Mouse (Mus musculus) kidney, postnatal 0 days (tissue): ENCODE measurements around the gene Idua. TPM values are rescaled to one million over a fixed set of nuclear protein-coding genes. Genes with fewer than 3 reads are reported as not detected.

ENCODE experiments used
- ATAC-seq: fragments of 200-750 bp; cut with Nextera tagmentation; replicated peaks from 2 replicates; pipeline ENCODE4 v1.8.0; 2017; ENCODE audit warnings: low read depth, moderate number of reproducible peaks, moderate TSS enrichment, moderate library complexity; ENCODE audit not compliant: low FRiP score
- DNase-seq: peaks from one replicate; pipeline ENCODE4 v3.0.0-alpha.2; 2016; ENCODE audit warnings: low spot score
- H3K27ac ChIP-seq: fragments of 300-500 bp; sonication (generic); 2 replicates; pipeline ENCODE4 v1.5.1; 2014; ENCODE audit warnings: mild to moderate bottlenecking
- H3K27me3 ChIP-seq: fragments of 300-500 bp; sonication (generic); 2 replicates; pipeline ENCODE4 v1.6.1; 2014; ENCODE audit warnings: low read length, mixed read lengths; ENCODE audit not compliant: insufficient read depth
- H3K36me3 ChIP-seq: fragments of 300-500 bp; sonication (generic); 2 replicates; pipeline ENCODE4 v1.6.1; 2014; ENCODE audit warnings: low read length, mixed read lengths; ENCODE audit not compliant: insufficient read depth
- H3K4me1 ChIP-seq: fragments of 300-500 bp; sonication (generic); replicated peaks from 2 replicates; pipeline ENCODE4 v1.6.1; 2014; ENCODE audit warnings: antibody characterized with exemption, low read length, mixed read lengths; ENCODE audit not compliant: insufficient read depth
- H3K4me2 ChIP-seq: fragments of 300-500 bp; sonication (generic); 2 replicates; pipeline ENCODE4 v1.6.1; 2014; ENCODE audit warnings: mild to moderate bottlenecking, low read length, moderate library complexity, mixed read lengths
- H3K4me3 ChIP-seq: fragments of 300-500 bp; sonication (generic); replicated peaks from 2 replicates; pipeline ENCODE4 v1.5.1; 2014; ENCODE audit warnings: low read depth, low read length
- H3K9ac ChIP-seq: fragments of 300-500 bp; sonication (generic); 2 replicates; pipeline ENCODE4 v1.6.1; 2014; ENCODE audit warnings: low read depth, low read length
- H3K9me3 ChIP-seq: fragments of 300-500 bp; sonication (generic); replicated peaks from 2 replicates; pipeline ENCODE4 v1.6.1; 2016; ENCODE audit warnings: low read length, inconsistent platforms, mixed read lengths
- CTCF ChIP-seq: IDR thresholded peaks from 2 replicates; pipeline ENCODE4 v1.5.1; 2016; ENCODE audit warnings: antibody characterized with exemption, low read depth, mild to moderate bottlenecking, moderate library complexity
- WGBS: fragments of 180-500 bp; shearing (Covaris S2); extraction: QIAGEN DNeasy Blood & Tissue Kit; methylation state at CpG from one replicate; pipeline ENCODE4 v1.1.7; 2014; 5-methylcytosine and 5-hydroxymethylcytosine counted together
- polyA plus RNA-seq: library from polyadenylated mRNA; unstranded; fragments of >200 nt; fragmentation: Nextera tagmentation; extraction: Ambion mirVana; gene quantifications from 2 replicates; pipeline ENCODE4 v1.2.1, GENCODE M21; 2015

Idua gene
- polyA plus RNA-seq, 1 experiment from 2014 or later: 6.3 TPM

GRCm38 (mm10) chr5:108646343-108646660 lies 13.8 kb upstream of the Idua start:
- Histone ChIP-seq H3K36me3 (peaks cover 39% of the 10 kb centered on the region), H3K27ac (no peak overlapping the region), H3K4me2 (no peak overlapping the region), H3K4me1 (no peaks in the 10 kb centered on the region), H3K4me3 (no peak overlapping the region), H3K9ac (no peak overlapping the region), H3K27me3 (no peaks in the 10 kb centered on the region), H3K9me3 (no peaks in the 10 kb centered on the region)
- ATAC-seq (no peak), DNase-seq (no peak)
- WGBS: 89% methylated on average over 3 of the region's 3 CpGs
- no peak for TF ChIP-seq CTCF

- DNase-seq: no peak
- WGBS: 84% methylated on average over 2 of the region's 2 CpGs
Observed at GRCm38 (mm10) chr5:108647311-108647710, 12.8 kb upstream of the Idua start.

GRCm38 (mm10) chr5:108647820-108648465 lies 12.2 kb upstream of the Idua start:
- no peak overlapping the region for H3K4me2 ChIP-seq
- DNase-seq: no peak
- no peak for TF ChIP-seq CTCF
- no peak overlapping the region for H3K9ac ChIP-seq
- H3K27me3 ChIP-seq: no peaks in the 10 kb centered on the region
- H3K4me1 ChIP-seq: no peaks in the 10 kb centered on the region
- no peaks in the 10 kb centered on the region for H3K9me3 ChIP-seq
- no peak overlapping the region for H3K4me3 ChIP-seq
- 92% methylated on average over 2 of the region's 2 CpGs for WGBS
- peaks cover 33% of the 10 kb centered on the region for H3K36me3 ChIP-seq
- H3K27ac ChIP-seq: no peak overlapping the region
- ATAC-seq: no peak

More at GRCm38 (mm10) chr5:108647311-108647710, 12.8 kb upstream of the Idua start:
- ATAC-seq: no peak
- H3K9ac ChIP-seq: no peak overlapping the region
- H3K27me3 ChIP-seq: no peaks in the 10 kb centered on the region
- no peak for TF ChIP-seq CTCF
- H3K4me3 ChIP-seq: no peak overlapping the region
- no peaks in the 10 kb centered on the region for H3K9me3 ChIP-seq
- peaks cover 37% of the 10 kb centered on the region for H3K36me3 ChIP-seq
- H3K27ac ChIP-seq: no peak overlapping the region
- H3K4me2 ChIP-seq: no peak overlapping the region
- no peaks in the 10 kb centered on the region for H3K4me1 ChIP-seq

GRCm38 (mm10) chr5:108648937-108649576 lies 11.1 kb upstream of the Idua start:
- Histone ChIP-seq H3K36me3 (peaks cover 32% of the 10 kb centered on the region; the same call in 1 of the 2 replicates), H3K27me3 (no peaks in the 10 kb centered on the region), H3K4me1 (no peaks in the 10 kb centered on the region), H3K27ac (no peak overlapping the region), H3K9ac (no peak overlapping the region), H3K4me2 (no peak overlapping the region), H3K9me3 (no peaks in the 10 kb centered on the region), H3K4me3 (no peak overlapping the region)
- DNase-seq (no peak), ATAC-seq (no peak)
- no peak for TF ChIP-seq CTCF
- WGBS: 93% methylated on average over 11 of the region's 11 CpGs

- Histone ChIP-seq H3K4me2 (no peak overlapping the region), H3K9me3 (no peaks in the 10 kb centered on the region), H3K27ac (no peak overlapping the region), H3K4me3 (no peak overlapping the region), H3K4me1 (no peaks in the 10 kb centered on the region), H3K9ac (no peak overlapping the region), H3K27me3 (no peaks in the 10 kb centered on the region), H3K36me3 (peaks cover 44% of the 10 kb centered on the region; the same call in 1 of the 2 replicates)
- 85% methylated on average over 7 of the region's 7 CpGs for WGBS
- TF ChIP-seq CTCF: no peak
- no peak for DNase-seq
- ATAC-seq: no peak
Observed at GRCm38 (mm10) chr5:108650341-108650740, 9.8 kb upstream of the Idua start.

- no peak overlapping the region for H3K4me3 ChIP-seq
- H3K9ac ChIP-seq: no peak overlapping the region
- no peaks in the 10 kb centered on the region for H3K9me3 ChIP-seq
- H3K4me1 ChIP-seq: no peaks in the 10 kb centered on the region
- H3K4me2 ChIP-seq: no peak overlapping the region
- peaks cover 47% of the 10 kb centered on the region for H3K36me3 ChIP-seq
- DNase-seq (no peak), ATAC-seq (no peak)
- H3K27ac ChIP-seq: no peak overlapping the region
- 83% methylated on average over 5 of the region's 5 CpGs for WGBS
- no peaks in the 10 kb centered on the region for H3K27me3 ChIP-seq
- TF ChIP-seq CTCF: no peak
Observed at GRCm38 (mm10) chr5:108651136-108651720, 8.9 kb upstream of the Idua start.
